Mouse (Mus musculus) lung, embryonic 14.5 days (tissue): ENCODE measurements at regions not wholly inside any gene's neighbourhood (a gene's known extent, or its start where the extent isn't known, plus 50 kb on each side); places are given as distances from the start of the nearest gene placed in this dataset.

ENCODE experiments used
- ATAC-seq: fragments of 200-750 bp; cut with Nextera tagmentation; 2 replicates; pipeline ENCODE4 v1.8.0; 2017; ENCODE audit warnings: mild to moderate bottlenecking, moderate TSS enrichment, moderate library complexity; ENCODE audit not compliant: insufficient read depth
- DNase-seq: peaks from one replicate; pipeline ENCODE4 v3.0.0-alpha.2; 2015
- H3K27ac ChIP-seq: fragments of 300-500 bp; sonication (generic); 2 replicates; pipeline ENCODE4 v1.5.1; 2014; ENCODE audit warnings: low read depth, mild to moderate bottlenecking, moderate library complexity
- H3K27me3 ChIP-seq: fragments of 300-500 bp; sonication (generic); 2 replicates; pipeline ENCODE4 v1.6.1; 2014; ENCODE audit warnings: low read length, control low read depth; ENCODE audit not compliant: insufficient read depth
- H3K36me3 ChIP-seq: fragments of 300-500 bp; sonication (generic); 2 replicates; pipeline ENCODE4 v1.6.1; 2014; ENCODE audit warnings: control low read depth; ENCODE audit not compliant: insufficient read depth
- H3K4me1 ChIP-seq: fragments of 300-500 bp; sonication (generic); 2 replicates; pipeline ENCODE4 v1.6.1; 2014; ENCODE audit warnings: antibody characterized with exemption, control low read depth; ENCODE audit not compliant: insufficient read depth
- H3K4me2 ChIP-seq: fragments of 300-500 bp; sonication (generic); 2 replicates; pipeline ENCODE4 v1.6.1; 2014; ENCODE audit warnings: mild to moderate bottlenecking
- H3K4me3 ChIP-seq: fragments of 300-500 bp; sonication (generic); 2 replicates; pipeline ENCODE4 v1.5.1; 2014; ENCODE audit warnings: low read depth, low read length
- H3K9ac ChIP-seq: fragments of 300-500 bp; sonication (generic); 2 replicates; pipeline ENCODE4 v1.6.1; 2014
- H3K9me3 ChIP-seq: fragments of 300-500 bp; sonication (generic); 2 replicates; pipeline ENCODE4 v1.6.1; 2016; ENCODE audit warnings: low read depth, low read length, control low read depth
- CTCF ChIP-seq: IDR thresholded peaks from 2 replicates; pipeline ENCODE4 v1.5.1; 2016; ENCODE audit warnings: antibody characterized with exemption, low read depth
- WGBS: fragments of 180-500 bp; shearing (Covaris S2); extraction: QIAGEN DNeasy Blood & Tissue Kit; methylation state at CpG from one replicate; pipeline ENCODE4 v1.1.7; 2014; 5-methylcytosine and 5-hydroxymethylcytosine counted together

DNA sequence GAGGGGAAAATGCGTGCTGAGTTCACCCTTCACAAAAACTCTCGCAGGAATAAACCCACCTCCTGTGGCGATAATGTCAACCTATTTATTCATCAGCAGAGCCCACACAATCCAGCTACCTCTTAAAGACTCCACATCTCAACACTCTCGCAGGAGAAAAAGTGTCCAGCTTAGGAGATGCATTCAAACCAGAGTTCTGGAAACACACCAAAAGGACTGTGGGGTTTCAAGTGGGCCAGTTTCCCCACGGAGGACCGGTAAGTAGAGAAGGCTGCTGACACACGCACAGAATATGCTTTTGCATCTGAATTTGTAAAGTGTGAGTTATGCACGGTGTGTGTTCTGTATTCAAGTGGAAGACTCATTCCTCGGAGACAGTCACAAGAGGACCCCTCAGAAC lies 164.0 kb downstream of the Rpap3 start:
- ATAC-seq = no peak
- 73% methylated on average over 9 of the region's 9 CpGs for WGBS
- TF ChIP-seq CTCF = no peak
- Histone ChIP-seq H3K4me2 (no peak overlapping the region), H3K4me1 (no peaks in the 10 kb centered on the region), H3K27ac (no peak overlapping the region), H3K36me3 (no peaks in the 10 kb centered on the region), H3K9me3 (no peaks in the 10 kb centered on the region), H3K27me3 (no peaks in the 10 kb centered on the region), H3K9ac (no peak overlapping the region), H3K4me3 (no peak overlapping the region)
- DNase-seq = no peak

- WGBS = 86% methylated on average over 12 of the region's 12 CpGs
- ATAC-seq (no peak), DNase-seq (no peak)
- no peak overlapping the region for H3K4me2 ChIP-seq
- no peak overlapping the region for H3K4me3 ChIP-seq
- H3K9me3 ChIP-seq = no peaks in the 10 kb centered on the region
- no peaks in the 10 kb centered on the region for H3K27me3 ChIP-seq
- no peaks in the 10 kb centered on the region for H3K4me1 ChIP-seq
- no peak overlapping the region for H3K27ac ChIP-seq
- TF ChIP-seq CTCF = peak; percentile 34
- H3K36me3 ChIP-seq = no peaks in the 10 kb centered on the region
- H3K9ac ChIP-seq = no peak overlapping the region
Observed at GRCm38 (mm10) chr15:97536145-97536544, 169.5 kb downstream of the Rpap3 start.

DNA sequence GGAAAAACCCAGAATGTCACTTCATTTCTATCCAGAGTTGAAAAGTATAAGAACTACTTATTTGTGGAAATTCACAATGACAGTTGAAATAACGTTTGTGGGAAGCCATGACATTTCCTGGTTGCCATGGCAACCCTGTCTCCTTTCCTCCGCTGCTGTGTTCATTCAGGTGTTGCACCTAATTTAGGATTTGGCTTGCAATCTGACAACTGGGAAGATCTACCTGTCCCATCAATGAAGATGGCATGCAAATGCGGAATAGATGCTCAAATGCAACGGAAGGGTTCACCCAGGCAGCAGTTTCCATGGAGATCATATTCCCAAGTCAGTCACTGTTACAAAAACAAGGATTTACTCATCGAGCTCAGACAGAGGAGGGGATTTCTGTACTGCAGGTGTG lies 170.7 kb downstream of the Rpap3 start:
- Histone ChIP-seq H3K9me3 (no peaks in the 10 kb centered on the region), H3K4me3 (no peak overlapping the region), H3K9ac (no peak overlapping the region), H3K36me3 (no peaks in the 10 kb centered on the region), H3K27me3 (no peaks in the 10 kb centered on the region), H3K27ac (no peak overlapping the region), H3K4me1 (no peaks in the 10 kb centered on the region), H3K4me2 (no peak overlapping the region)
- WGBS = 68% methylated on average over 5 of the region's 5 CpGs
- ATAC-seq = no peak
- no peak for TF ChIP-seq CTCF
- DNase-seq = no peak

DNA sequence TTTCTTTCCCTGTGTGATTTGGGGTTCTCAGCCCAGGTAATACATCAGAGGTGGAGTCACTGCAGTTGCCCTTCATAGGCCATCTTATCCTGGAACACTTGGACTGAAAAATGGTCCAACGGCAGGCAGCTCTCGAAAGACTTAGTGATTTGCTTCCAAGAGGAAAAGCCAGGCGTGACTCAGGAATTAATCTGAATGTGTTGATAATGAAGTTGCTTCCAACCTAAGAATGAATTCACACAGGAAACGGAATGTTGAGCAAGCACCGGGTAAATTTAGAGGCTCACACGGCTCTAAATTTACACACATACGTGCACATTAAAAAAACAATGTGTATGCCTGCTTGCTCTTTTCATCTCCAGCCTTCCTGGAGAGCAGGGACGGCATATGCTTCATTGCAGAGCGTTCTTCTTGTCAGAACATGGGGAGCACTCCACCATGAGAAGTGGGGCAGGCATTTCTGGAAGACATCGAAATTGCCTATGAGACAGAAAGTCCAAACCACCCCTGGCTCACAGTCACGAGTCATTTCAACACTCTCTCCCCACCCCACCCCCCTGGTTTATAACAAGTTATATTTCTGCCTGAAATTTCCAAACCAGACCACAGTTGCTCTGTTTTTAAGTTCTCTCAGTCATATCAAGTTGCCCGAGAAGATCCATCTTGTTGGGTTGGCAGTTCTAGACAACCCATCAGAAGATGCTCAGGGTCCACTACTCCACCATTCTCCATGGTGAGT lies 171.9 kb downstream of the Rpap3 start:
- no peaks in the 10 kb centered on the region for H3K9me3 ChIP-seq
- H3K27ac ChIP-seq = no peak overlapping the region
- DNase-seq (no peak), ATAC-seq (no peak)
- H3K36me3 ChIP-seq = no peaks in the 10 kb centered on the region
- no peak overlapping the region for H3K4me3 ChIP-seq
- no peak overlapping the region for H3K4me2 ChIP-seq
- WGBS = 73% methylated on average over 12 of the region's 12 CpGs
- no peak for TF ChIP-seq CTCF
- no peak overlapping the region for H3K9ac ChIP-seq
- no peaks in the 10 kb centered on the region for H3K27me3 ChIP-seq
- H3K4me1 ChIP-seq = no peaks in the 10 kb centered on the region

DNA sequence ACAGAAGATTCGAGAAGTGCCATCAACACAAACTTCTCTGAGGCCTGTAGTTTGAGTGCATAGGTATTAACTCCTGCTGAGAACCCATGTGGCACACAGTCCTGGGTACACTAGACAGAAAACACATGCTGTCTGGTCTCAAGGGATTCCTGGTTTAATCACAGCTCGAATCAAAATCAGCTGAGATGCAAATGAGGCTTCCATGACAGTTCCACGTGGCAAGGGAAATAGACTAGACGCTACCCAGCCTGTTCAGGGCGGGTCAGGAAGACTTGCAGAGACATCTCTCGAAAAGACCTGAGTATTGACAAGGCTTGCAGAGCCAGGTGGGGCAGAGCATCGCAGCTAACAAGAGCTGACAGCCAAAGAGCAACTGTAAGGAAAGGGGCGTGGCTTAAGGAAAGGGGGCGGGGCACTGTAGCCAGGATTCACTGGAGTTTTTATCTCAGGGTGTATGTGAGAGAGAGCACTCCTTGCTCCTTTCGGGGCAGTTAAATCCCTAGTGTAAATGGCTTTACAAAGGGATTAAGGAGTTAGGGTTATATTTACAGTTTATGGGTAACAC lies 173.2 kb downstream of the Rpap3 start:
- H3K9me3 ChIP-seq = no peaks in the 10 kb centered on the region
- H3K4me2 ChIP-seq = no peak overlapping the region
- H3K9ac ChIP-seq = no peak overlapping the region
- no peak overlapping the region for H3K4me3 ChIP-seq
- no peak overlapping the region for H3K27ac ChIP-seq
- H3K27me3 ChIP-seq = no peaks in the 10 kb centered on the region
- no peaks in the 10 kb centered on the region for H3K4me1 ChIP-seq
- ATAC-seq (no peak), DNase-seq (no peak)
- no peaks in the 10 kb centered on the region for H3K36me3 ChIP-seq
- 59% methylated on average over 10 of the region's 10 CpGs for WGBS
- TF ChIP-seq CTCF = no peak

- no peak for DNase-seq
- no peaks in the 10 kb centered on the region for H3K4me1 ChIP-seq
- WGBS = 73% methylated on average over 11 of the region's 11 CpGs
- no peaks in the 10 kb centered on the region for H3K36me3 ChIP-seq
- H3K27me3 ChIP-seq = no peaks in the 10 kb centered on the region
- no peak overlapping the region for H3K4me2 ChIP-seq
- H3K9ac ChIP-seq = no peak overlapping the region
- no peak overlapping the region for H3K4me3 ChIP-seq
- no peak overlapping the region for H3K27ac ChIP-seq
- H3K9me3 ChIP-seq = no peaks in the 10 kb centered on the region
- no peak for ATAC-seq
- TF ChIP-seq CTCF = no peak
Observed at GRCm38 (mm10) chr15:97528291-97529050, 177.2 kb downstream of the Rpap3 start.

DNA sequence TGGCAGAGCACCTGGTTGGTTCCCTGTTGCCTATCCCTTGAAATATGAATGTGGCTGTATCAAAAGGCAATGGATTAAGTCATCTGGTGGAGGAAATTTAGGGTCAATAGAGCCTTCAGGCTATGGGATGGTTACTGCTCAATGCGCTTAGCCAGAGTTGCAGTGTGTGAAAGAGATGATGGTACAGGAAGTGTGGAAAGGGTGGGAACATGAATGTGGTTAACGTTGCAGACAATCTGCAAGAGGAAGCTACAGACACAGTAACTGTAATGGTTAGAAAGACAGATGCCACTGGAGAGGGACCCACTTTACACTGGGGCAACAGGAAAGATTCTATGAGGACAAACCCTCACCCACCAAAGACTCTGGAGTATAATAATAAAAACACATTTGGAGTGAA lies 185.2 kb downstream of the Rpap3 start:
- H3K9me3 ChIP-seq = no peaks in the 10 kb centered on the region

More for the DNA sequence above, 185.2 kb downstream of the Rpap3 start:
- Histone ChIP-seq H3K27ac (no peak overlapping the region), H3K4me2 (no peak overlapping the region), H3K36me3 (no peaks in the 10 kb centered on the region), H3K27me3 (no peaks in the 10 kb centered on the region), H3K9ac (no peak overlapping the region), H3K4me3 (no peak overlapping the region), H3K4me1 (no peaks in the 10 kb centered on the region)
- TF ChIP-seq CTCF = no peak
- 76% methylated on average over 2 of the region's 2 CpGs for WGBS
- ATAC-seq = no peak
- DNase-seq = no peak
